Mouse (Mus musculus) embryonic facial prominence, embryonic 11.5 days (tissue): ENCODE measurements around the gene Arpc1a. TPM values are rescaled to one million over a fixed set of nuclear protein-coding genes. Genes with fewer than 3 reads are reported as not detected.
A peak's percentile ranks its signal among the peaks of the same experiment; 100 is the strongest.
"Not testable (repeated sequence)": the region's sequence is repeated elsewhere in the genome, so short reads cannot be mapped to it uniquely, and the experiment has no call there.

Experiments used
- ATAC-seq: fragments of 200-750 bp; cut with Nextera tagmentation; replicated peaks from 2 replicates; pipeline ENCODE4 v1.8.0; 2017; ENCODE audit warnings: low read depth; ENCODE audit not compliant: insufficient number of reproducible peaks, low FRiP score, low TSS enrichment
- DNase-seq: peaks from one replicate; pipeline ENCODE4 v3.0.0-alpha.2; 2015; ENCODE audit warnings: low spot score
- H3K27ac ChIP-seq: fragments of 300-500 bp; sonication (generic); replicated peaks from 2 replicates; pipeline ENCODE4 v1.5.1; 2014; ENCODE audit warnings: mild to moderate bottlenecking, low read depth, low read length, control low read depth
- H3K27me3 ChIP-seq: fragments of 300-500 bp; sonication (generic); 2 replicates; pipeline ENCODE4 v1.6.1; 2014; ENCODE audit warnings: mild to moderate bottlenecking, low read length, moderate library complexity, mixed read lengths; ENCODE audit not compliant: control insufficient read depth, insufficient read depth
- H3K36me3 ChIP-seq: fragments of 300-500 bp; sonication (generic); replicated peaks from 2 replicates; pipeline ENCODE4 v1.6.1; 2014; ENCODE audit warnings: low read depth, mild to moderate bottlenecking, low read length, moderate library complexity, mixed read lengths; ENCODE audit not compliant: control insufficient read depth, insufficient read depth
- H3K4me1 ChIP-seq: fragments of 300-500 bp; sonication (generic); 2 replicates; pipeline ENCODE4 v1.6.1; 2014; ENCODE audit warnings: low read length, mixed read lengths; ENCODE audit not compliant: control insufficient read depth, insufficient read depth
- H3K4me2 ChIP-seq: fragments of 300-500 bp; sonication (generic); 2 replicates; pipeline ENCODE4 v1.6.1; 2014; ENCODE audit warnings: low read depth, mild to moderate bottlenecking, control low read depth, low read length, moderate library complexity
- H3K4me3 ChIP-seq: fragments of 300-500 bp; sonication (generic); 2 replicates; pipeline ENCODE4 v1.5.1; 2014; ENCODE audit warnings: low read depth, low read length, control low read depth
- H3K9ac ChIP-seq: fragments of 300-500 bp; sonication (generic); replicated peaks from 2 replicates; pipeline ENCODE4 v1.6.1; 2014; ENCODE audit warnings: mild to moderate bottlenecking, control low read depth, low read length
- H3K9me3 ChIP-seq: fragments of 300-500 bp; sonication (generic); replicated peaks from 2 replicates; pipeline ENCODE4 v1.6.1; 2016; ENCODE audit warnings: mild to moderate bottlenecking, low read length, inconsistent platforms, mixed read lengths; ENCODE audit not compliant: control insufficient read depth
- WGBS: fragments of 180-500 bp; shearing (Covaris S2); extraction: QIAGEN DNeasy Blood & Tissue Kit; methylation state at CpG from one replicate; pipeline ENCODE4 v1.1.7; 2014; 5-methylcytosine and 5-hydroxymethylcytosine counted together
- polyA plus RNA-seq: library from polyadenylated mRNA; unstranded; fragments of >200 nt; fragmentation: Nextera tagmentation; extraction: Ambion mirVana; gene quantifications from 2 replicates; pipeline ENCODE4 v1.2.1, GENCODE M21; 2014

The Arpc1a gene
- 157 and 161 TPM in 2 replicates for polyA plus RNA-seq

DNA sequence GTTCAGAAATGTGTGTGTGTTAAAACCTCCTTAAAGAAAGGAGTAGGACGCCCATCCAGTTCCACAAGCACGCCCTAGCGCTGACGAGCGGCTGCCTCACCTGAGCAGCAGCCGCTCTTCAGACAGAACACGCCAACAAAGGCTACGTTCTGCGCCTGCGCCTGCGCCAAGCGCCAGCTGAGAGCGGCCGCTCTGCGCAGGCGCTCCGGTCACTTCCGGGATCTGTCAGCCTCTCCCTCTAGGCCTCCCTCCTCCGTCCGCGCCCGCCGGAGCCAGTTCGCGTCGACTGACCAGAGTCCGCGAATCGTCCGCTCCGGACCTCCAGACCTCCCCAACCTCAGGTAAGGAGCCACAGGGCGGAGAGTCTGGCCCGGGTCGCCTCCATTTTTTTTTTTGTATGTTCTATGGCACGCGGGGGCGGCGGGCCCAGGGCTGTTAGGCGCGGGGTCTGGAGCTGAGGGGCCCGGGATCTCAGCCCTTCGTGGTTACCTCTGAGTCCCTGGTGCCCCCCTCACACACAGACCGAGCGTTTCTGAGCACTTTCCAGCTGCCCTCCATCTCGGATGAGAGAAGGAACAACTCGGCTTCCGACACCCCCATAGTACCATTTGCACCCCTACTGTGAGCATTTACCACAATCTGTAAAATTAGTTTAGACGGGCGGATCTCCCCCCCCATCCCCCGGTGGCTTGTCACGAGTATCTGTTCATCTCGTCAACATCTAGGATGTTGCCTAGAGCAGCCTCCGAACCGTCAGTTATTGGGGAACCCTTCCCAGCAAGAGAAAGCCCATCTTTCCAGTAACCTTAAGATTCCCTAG lies at the start of gene Arpc1a, which contains the start of gene Kpna7:
Gene Arpc1a, plus strand, starts transcription at position 199 of the 820 bp plus-strand sequence.
Gene Kpna7, minus strand, starts transcription at position 399 of the 820 bp plus-strand sequence.
- no peaks in the 10 kb centered on the region for H3K36me3 ChIP-seq
- peak within 1 kb of the TSS; percentile 84 for H3K9ac ChIP-seq
- ATAC-seq = peak; percentile 97
- no peaks in the 10 kb centered on the region for H3K4me1 ChIP-seq
- H3K27ac ChIP-seq = no peak within 1 kb of the TSS
- no peaks in the 10 kb centered on the region for H3K27me3 ChIP-seq
- DNase-seq = peak; percentile 95
- peak within 1 kb of the TSS; percentile 65 for H3K4me2 ChIP-seq
- under 1% methylated on average over 54 of the region's 54 CpGs for WGBS
- no peaks in the 10 kb centered on the region for H3K9me3 ChIP-seq
- H3K4me3 ChIP-seq = peak within 1 kb of the TSS; percentile 85

DNA sequence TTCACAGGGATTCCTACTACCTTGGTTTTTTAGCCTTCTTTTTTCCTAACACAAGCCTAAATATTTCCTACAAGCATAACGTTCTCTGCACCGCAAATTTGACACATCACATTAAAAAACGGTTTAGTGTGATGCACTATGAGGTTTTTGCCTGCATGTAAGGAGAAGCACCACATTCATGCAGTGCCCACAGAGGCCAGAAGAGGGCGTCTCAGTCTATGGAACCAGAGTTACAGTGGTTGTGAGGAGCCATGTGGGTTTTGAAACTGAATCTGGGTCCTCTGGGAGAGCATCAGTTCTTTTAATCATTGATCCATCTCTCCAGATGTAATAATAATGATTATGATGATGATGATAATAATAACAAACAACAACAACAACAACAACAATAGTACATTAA lies 42.0 kb upstream of the Arpc1a start:
- H3K4me1 ChIP-seq = no peaks in the 10 kb centered on the region
- 42% methylated on average over 4 of the region's 4 CpGs for WGBS
- no peaks in the 10 kb centered on the region for H3K36me3 ChIP-seq
- H3K9ac ChIP-seq = no peak overlapping the region
- DNase-seq (peak; percentile 42), ATAC-seq (no peak)
- no peaks in the 10 kb centered on the region for H3K9me3 ChIP-seq
- H3K4me2 ChIP-seq = no peak overlapping the region
- no peaks in the 10 kb centered on the region for H3K27me3 ChIP-seq
- no peak overlapping the region for H3K27ac ChIP-seq
- H3K4me3 ChIP-seq = no peak overlapping the region

DNA sequence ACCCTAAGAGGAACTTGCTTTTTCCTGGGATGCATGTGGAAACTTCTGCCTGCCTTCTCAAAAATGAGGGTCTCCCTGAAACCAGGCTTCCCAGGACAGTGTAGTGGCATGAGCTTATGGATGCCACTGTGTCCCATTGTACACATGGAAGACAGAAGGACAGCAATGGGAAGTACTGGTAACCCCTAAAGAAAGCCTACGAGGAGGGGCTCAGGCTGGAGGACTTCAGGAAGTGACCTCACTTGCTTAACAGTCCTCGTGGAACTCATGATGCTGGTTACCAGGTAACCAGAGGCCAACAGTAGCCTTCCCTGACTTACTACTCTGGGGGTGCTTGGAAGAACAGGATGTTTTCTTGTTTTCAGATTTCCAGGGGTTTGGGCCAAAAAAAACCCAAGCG lies 40.9 kb upstream of the Arpc1a start, which contains the start of gene 1700018F24Rik:
Gene 1700018F24Rik, plus strand, starts transcription at position 301 of the 400 bp plus-strand sequence.
- not testable (repeated sequence) for H3K9ac ChIP-seq, DNase-seq, H3K4me2 ChIP-seq, H3K4me1 ChIP-seq, ATAC-seq, H3K9me3 ChIP-seq, H3K4me3 ChIP-seq, H3K36me3 ChIP-seq, H3K27me3 ChIP-seq, H3K27ac ChIP-seq
- 82% methylated on average over 3 of the region's 3 CpGs for WGBS

DNA sequence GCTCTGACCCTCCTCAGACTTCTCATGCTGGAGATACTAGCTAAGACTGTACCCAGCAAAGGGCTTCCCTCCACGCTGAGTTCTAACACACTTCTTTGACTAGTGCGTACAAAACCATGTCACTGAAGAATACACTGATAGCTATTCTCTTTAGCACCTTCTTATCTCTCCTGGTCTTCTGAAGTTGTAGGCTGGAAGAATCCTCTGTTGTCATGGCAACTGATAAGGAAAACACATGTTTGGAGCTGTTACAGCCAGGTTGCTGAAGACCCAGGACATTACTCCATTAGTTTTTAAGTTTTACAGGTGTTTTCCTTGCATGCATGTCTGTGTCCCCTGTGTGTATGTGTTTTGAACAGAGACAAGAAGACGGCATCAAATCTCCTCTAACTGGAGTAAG lies 29.4 kb upstream of the Arpc1a start:
- not testable (repeated sequence) for H3K27me3 ChIP-seq, H3K4me2 ChIP-seq, H3K36me3 ChIP-seq, H3K4me1 ChIP-seq, H3K9ac ChIP-seq, H3K27ac ChIP-seq, ATAC-seq, DNase-seq, H3K9me3 ChIP-seq, H3K4me3 ChIP-seq
- whole genome bisulfite sequencing = 84% methylated on average over 3 of the region's 3 CpGs

DNA sequence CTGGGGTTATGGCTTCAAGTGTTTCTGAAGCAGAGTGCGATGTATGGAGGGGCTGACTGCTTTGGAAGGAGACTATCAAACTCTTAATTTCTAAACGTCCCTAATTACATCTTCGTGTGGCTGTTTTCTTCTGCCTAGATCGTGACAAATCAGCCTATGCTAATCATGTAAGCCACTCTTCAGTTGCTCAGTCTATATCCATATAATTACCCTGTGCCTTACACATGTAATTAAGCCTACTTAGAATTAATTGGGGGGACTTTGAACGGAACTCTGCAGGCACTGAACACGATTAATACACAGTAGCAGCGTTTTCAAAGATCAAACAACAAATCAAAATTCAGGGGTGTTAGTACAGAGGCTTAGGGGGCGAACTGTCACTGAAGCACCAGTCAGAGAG lies 25.7 kb upstream of the Arpc1a start:
- ATAC-seq = no peak
- no peak for DNase-seq
- Histone ChIP-seq H3K9me3 (no peaks in the 10 kb centered on the region), H3K4me2 (no peak overlapping the region), H3K27ac (no peak overlapping the region), H3K27me3 (no peaks in the 10 kb centered on the region), H3K9ac (no peak overlapping the region), H3K36me3 (no peaks in the 10 kb centered on the region), H3K4me3 (no peak overlapping the region), H3K4me1 (no peaks in the 10 kb centered on the region)
- WGBS = 77% methylated on average over 8 of the region's 8 CpGs

DNA sequence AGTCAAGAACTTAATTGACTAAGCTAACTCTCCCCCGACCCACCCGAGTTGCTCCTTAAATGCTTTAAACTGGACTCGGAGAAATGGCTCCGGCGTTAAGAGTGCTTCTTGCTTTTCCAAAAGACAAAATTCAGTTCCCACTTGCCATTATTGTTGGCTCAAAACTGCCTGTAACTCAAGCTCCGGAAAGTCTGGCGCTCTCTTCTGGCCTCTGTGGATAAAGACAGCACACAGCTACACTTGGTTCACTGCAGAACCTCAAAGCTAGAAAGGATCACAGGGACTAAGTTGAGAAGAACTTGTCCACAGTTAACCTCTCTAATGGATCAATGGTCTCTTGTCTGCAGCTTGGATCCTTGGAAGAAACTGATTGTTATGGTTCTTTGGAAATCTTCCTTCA lies 24.9 kb upstream of the Arpc1a start:
- H3K27ac ChIP-seq = no peak overlapping the region
- H3K9me3 ChIP-seq = no peaks in the 10 kb centered on the region
- no peak overlapping the region for H3K9ac ChIP-seq
- H3K4me3 ChIP-seq = no peak overlapping the region
- no peak overlapping the region for H3K4me2 ChIP-seq
- ATAC-seq (no peak), DNase-seq (no peak)
- no peaks in the 10 kb centered on the region for H3K36me3 ChIP-seq
- no peaks in the 10 kb centered on the region for H3K4me1 ChIP-seq
- WGBS = 89% methylated on average over 7 of the region's 7 CpGs
- no peaks in the 10 kb centered on the region for H3K27me3 ChIP-seq

DNA sequence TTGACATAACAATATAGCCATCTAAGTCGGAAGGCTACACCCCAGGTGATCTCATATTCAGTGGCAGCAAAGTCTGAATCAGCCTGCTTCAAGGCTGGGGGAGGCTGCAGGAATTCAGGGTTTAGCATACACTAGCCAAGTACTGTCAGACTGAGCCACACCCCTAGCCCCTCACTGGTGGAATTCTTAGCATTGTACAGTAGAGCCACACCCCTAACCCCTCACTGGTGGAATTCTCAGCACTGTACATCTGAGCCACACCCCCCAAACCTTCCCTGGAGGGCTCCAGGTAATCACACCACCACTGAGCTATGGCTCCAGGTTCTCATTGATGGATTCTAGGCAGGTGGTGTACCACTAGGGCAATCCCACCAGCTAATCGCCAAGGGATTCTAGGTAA lies 24.1 kb upstream of the Arpc1a start:
- WGBS = 71% methylated on average over 2 of the region's 2 CpGs
- no peak overlapping the region for H3K27ac ChIP-seq

DNA sequence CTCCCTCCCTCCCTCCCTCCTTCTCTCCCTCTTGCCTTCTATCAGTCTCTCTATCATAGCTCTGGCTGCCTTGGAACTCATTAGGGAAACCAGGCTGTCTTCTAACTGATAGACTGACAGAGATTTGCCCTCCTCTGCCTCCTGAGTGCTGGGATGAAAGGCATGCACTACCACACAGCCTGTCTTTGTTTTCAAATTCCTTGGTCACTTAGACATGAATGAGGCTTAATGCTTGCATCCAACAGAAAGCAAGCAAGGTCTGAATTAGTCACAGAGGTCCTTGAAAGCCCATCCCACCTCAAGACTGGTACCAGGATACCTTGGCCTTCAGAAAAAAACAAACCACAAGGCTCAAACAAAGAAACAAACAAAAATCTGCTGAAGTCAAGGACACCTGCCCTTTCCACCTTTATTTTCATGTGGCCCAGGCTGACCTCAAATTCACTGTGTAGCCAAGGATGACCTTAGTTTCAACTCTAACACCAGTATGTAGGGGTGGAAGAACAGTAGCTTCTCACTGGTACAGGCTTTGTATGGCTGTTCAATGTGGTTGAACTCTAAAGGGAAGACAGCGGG lies 18.8 kb upstream of the Arpc1a start:
- Histone ChIP-seq H3K27ac (no peak overlapping the region), H3K36me3 (no peaks in the 10 kb centered on the region), H3K27me3 (no peaks in the 10 kb centered on the region), H3K9ac (no peak overlapping the region), H3K4me1 (no peaks in the 10 kb centered on the region), H3K4me2 (no peak overlapping the region), H3K4me3 (no peak overlapping the region), H3K9me3 (no peaks in the 10 kb centered on the region)
- ATAC-seq (no peak), DNase-seq (no peak)
- WGBS = 96% methylated on average over 1 of the region's 1 CpGs

More for the DNA sequence above, 24.1 kb upstream of the Arpc1a start:
- ATAC-seq (no peak), DNase-seq (no peak)
- Histone ChIP-seq H3K36me3 (no peaks in the 10 kb centered on the region), H3K9ac (no peak overlapping the region), H3K9me3 (no peaks in the 10 kb centered on the region), H3K4me1 (no peaks in the 10 kb centered on the region), H3K4me2 (no peak overlapping the region), H3K27me3 (no peaks in the 10 kb centered on the region), H3K4me3 (no peak overlapping the region)
